Mouse (Mus musculus): Measurements from ENCODE around the gene Scgb1b19. TPM values are rescaled to one million over a fixed set of nuclear protein-coding genes. Genes with fewer than 3 reads are reported as not detected.
"Not testable (repeated sequence)": the region's sequence is repeated elsewhere in the genome, so short reads cannot be mapped to it uniquely, and the experiment has no call there.

Scgb1b19 gene
- polyA plus RNA-seq (2014; fragmentation: Nextera tagmentation; extraction: Ambion mirVana) = not detected in 2 replicates

- not testable (repeated sequence) for H3K9me3 ChIP-seq (ENCODE audit: control insufficient read depth, low read length); DNase-seq (ENCODE audit: low spot score); H3K4me1 ChIP-seq (replicated peaks; ENCODE audit: control insufficient read depth, insufficient read depth, low read length); H3K36me3 ChIP-seq (ENCODE audit: control insufficient read depth, insufficient read depth, low read length); ATAC-seq (replicated peaks; ENCODE audit: low FRiP score); H3K4me2 ChIP-seq; H3K27ac ChIP-seq (ENCODE audit: low read depth, low read length); H3K27me3 ChIP-seq (replicated peaks; ENCODE audit: control insufficient read depth, insufficient read depth, low read length); H3K9ac ChIP-seq (ENCODE audit: low read depth, low read length); H3K4me3 ChIP-seq (ENCODE audit: low read depth, low read length)
- 83% methylated on average over 2 of the region's 3 CpGs for WGBS
Observed at GRCm38 (mm10) chr7:33286991-33287390, at the start of gene Scgb1b19. Gene Scgb1b19 (plus strand): TSS chr7:33287291.

DNA sequence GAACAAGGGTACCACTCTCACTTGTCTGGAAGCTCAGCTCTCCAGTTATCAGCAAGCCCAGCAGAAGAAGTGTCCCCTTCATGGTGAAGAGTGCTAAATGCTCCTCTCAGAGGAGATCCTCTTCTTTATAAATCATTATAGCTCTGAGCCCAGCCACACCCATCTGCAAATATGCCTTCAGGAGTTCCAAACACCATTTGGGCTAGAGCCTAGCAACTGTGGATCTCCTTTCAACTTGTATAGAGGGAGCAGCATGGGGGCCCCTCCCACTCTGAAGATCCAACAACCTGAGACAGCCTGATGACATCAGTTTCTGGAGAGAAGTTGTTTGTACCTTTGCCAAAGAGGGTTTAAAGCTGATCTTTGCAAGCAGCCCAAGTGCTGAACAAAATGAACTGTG, 6.9 kb upstream of the Scgb1b19 start, which contains the start of gene Scgb2b19:
Gene Scgb2b19 (minus strand): TSS at position 101 of the 400 bp plus-strand sequence.
- not testable (repeated sequence) for H3K36me3 ChIP-seq (ENCODE audit: control insufficient read depth, insufficient read depth, low read length); DNase-seq (ENCODE audit: low spot score); H3K4me1 ChIP-seq (replicated peaks; ENCODE audit: control insufficient read depth, insufficient read depth, low read length); H3K4me2 ChIP-seq; H3K9ac ChIP-seq (ENCODE audit: low read depth, low read length); H3K27ac ChIP-seq (ENCODE audit: low read depth, low read length); H3K27me3 ChIP-seq (replicated peaks; ENCODE audit: control insufficient read depth, insufficient read depth, low read length); ATAC-seq (replicated peaks; ENCODE audit: low FRiP score); H3K9me3 ChIP-seq (ENCODE audit: control insufficient read depth, low read length); H3K4me3 ChIP-seq (ENCODE audit: low read depth, low read length)

Other genes with a start within 250 kb of the Scgb1b19 start
- not detected in 2 replicates for gene Scgb2b17, start 230.7 kb upstream of the Scgb1b19 start, polyA plus RNA-seq (2014; fragmentation: Nextera tagmentation; extraction: Ambion mirVana)
- not detected in 2 replicates for gene Scgb1b17, start 223.8 kb upstream of the Scgb1b19 start, polyA plus RNA-seq (2014; fragmentation: Nextera tagmentation; extraction: Ambion mirVana)
- gene Scgb2b18, start 113.4 kb upstream of the Scgb1b19 start, polyA plus RNA-seq (2014; fragmentation: Nextera tagmentation; extraction: Ambion mirVana) = not detected in 2 replicates
- not detected in 2 replicates for gene Scgb1b18, start 101.7 kb upstream of the Scgb1b19 start, polyA plus RNA-seq (2014; fragmentation: Nextera tagmentation; extraction: Ambion mirVana)
- gene Scgb2b19, start 7.0 kb upstream of the Scgb1b19 start, polyA plus RNA-seq (2014; fragmentation: Nextera tagmentation; extraction: Ambion mirVana) = not detected in 2 replicates
- gene Scgb2b20, start 79.0 kb downstream of the Scgb1b19 start, polyA plus RNA-seq (2014; fragmentation: Nextera tagmentation; extraction: Ambion mirVana) = not detected in 2 replicates
- not detected in 2 replicates for gene Scgb1b20, start 85.9 kb downstream of the Scgb1b19 start, polyA plus RNA-seq (2014; fragmentation: Nextera tagmentation; extraction: Ambion mirVana)
- not detected in 2 replicates for gene Scgb2b21, start 233.2 kb downstream of the Scgb1b19 start, polyA plus RNA-seq (2014; fragmentation: Nextera tagmentation; extraction: Ambion mirVana)

Measured in liver, embryonic 11.5 days (tissue).